Mouse (Mus musculus) skeletal muscle tissue, adult 2 months (tissue): ENCODE measurements at regions not wholly inside any gene's neighbourhood (a gene's known extent, or its start where the extent isn't known, plus 50 kb on each side); places are given as distances from the start of the nearest gene placed in this dataset.

Experiments used
- DNase-seq: peaks from one replicate; pipeline ENCODE4 v3.0.0-alpha.2; 2012; ENCODE audit warnings: low read depth, low spot score

DNA sequence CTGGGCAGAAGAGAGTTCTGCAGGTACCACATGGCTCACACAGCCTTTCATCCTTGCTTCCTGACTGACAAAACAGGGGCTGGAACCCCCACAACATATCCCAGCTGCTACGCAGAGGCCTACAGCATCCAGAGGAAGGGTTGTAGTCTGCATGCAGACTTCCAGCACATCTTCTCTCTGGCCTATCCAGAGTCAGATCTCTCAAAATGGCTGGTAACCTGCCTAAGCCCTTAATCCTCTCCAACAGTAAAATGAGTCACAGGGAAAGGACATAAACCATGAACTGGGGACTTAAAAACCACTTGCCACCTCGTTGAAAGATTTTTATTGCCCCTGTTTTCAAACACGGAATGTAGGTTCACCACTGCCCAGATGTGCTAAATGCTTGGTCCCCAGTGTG, 183.6 kb upstream of the Spred2 start:
- no peak for DNase-seq

DNA sequence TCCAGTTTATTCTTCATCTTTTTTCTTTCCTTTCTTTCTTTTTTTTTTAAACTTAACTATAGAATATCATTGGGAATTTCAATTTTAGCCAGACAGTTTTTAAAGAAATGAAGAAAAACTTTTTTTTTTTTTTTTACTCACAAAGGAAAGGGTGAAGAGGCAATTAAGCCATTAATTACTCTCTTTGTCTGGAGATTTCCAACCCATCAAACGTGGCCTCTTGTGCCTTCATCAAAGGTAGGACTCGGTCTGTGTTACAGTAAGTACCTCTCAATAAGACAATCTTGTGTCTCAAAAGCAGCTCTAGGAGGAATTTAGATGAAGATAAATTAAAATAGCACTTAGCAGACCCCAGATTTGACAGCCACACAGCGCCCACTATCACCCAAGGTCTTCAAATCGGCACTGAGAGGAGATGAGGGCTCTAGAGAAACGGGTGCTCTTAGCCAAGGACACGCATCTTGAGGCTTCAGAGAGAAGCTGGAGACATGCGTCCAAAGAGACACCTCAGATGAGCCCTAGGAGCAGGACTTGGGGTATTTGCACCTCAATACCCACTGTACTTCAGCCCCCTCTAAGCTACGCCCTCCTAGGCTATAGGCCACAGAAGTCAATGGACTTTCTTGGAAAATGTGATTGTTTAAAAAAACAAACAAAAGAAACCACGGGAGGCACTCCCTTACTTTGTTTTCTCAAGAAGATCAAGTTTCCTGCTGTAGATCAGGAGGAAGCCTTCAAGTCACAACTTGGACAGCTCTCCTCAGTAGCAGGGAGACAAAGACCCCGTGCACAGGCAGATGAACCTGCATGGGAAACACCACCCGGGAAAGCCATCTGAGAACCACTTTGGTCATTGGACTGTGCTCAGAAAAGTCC, 176.8 kb upstream of the Spred2 start:
- DNase-seq, result no peak

DNA sequence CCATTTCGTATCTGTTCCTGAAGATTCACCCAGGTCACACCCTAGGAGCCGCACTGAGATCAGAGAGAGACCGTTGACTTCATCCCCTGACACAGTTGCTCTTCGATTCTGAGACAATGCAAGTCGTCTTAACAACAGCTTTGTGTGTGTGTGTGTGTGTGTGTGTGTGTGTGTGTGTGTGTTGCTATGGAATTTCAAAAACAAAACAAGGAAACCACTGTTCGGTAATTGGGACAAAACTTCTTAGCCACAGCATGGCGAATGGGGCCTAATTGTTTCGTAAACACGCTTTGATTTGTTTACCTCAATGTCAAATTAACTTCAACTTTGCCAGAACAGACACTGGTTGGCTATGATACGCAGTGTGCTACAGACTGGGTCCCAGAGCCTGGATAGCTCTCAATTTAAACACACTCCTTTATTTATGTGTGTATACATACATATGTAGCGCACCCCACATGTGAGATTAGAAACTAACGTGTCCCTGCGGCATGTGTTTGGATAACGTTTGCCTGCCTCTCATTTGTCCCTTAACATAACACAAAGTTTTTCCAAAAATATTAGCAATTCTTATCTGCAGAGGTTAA, 176.1 kb upstream of the Spred2 start:
- DNase-seq, result no peak

DNA sequence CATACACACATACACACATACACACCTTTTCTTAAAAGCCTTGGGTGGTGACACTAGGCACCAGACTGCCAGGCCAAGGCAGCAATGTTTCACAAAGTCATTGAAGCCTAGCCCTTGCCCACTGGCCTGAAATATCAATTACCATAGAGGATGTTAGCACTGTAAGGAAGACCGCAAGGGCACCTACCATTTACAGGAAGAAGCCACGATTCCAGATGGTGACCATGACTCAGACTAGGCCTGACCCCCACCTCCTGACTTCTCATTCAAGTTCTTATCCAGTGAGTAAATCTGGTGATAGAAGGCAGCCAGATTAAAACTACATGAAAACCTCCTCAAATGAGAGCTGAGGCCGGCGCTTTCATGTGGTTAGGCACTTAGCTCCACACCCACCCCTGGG, 165.3 kb upstream of the Spred2 start:
- no peak for DNase-seq

DNA sequence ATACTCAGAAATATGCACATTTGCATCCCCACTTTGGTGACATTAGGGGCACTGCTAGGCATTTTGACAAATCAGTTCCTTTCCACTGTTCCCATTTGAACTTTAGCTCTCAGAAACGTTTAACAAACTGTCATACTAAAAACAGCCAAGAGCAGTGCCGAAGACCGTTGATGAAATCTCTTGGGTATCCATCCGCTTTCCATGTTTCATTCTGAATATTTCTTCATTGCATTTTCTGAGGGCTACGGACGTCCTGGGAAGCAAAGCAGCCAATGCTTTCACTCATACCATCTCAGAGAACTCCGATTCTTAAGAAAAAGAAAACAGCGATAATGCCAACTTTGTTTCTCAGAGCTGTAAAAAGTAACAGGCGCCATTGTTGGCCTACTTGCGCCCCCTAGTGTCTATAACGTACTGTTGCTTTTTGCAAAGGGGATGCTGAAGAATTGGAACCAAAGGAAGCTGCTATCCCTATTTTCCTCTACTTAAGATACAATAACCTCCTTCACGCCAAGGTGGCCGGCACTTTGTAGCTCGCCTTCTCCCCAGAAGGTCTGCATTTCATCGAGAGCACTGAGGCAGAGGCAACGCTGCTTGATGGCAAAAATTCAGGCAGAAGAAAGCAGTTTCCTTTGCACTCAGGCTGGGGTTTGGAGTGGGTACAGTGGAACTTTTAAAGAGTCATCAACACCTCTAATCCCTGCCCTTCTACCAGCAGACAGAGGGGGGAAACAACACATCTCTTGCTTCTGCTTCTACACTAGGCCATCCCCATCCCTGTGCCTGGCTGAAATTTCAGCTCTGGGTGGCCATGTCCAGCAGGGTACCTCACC, 163.1 kb upstream of the Spred2 start:
- peak; percentile 49 for DNase-seq

DNA sequence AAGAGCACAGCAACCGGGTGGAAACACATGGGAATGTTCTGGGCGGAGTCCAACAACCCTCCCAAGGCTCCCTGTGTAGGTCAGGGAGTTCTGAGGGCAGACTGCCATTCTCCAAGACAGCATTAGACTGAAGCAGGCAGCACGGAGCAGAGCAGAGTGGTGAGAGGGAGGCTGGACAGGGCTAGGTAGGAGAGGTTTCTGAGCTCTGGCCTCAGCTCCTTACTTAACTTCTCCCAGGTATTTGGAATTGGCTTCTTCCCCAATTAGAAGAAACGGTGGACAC, 162.5 kb upstream of the Spred2 start:
- DNase-seq, result no peak

DNA sequence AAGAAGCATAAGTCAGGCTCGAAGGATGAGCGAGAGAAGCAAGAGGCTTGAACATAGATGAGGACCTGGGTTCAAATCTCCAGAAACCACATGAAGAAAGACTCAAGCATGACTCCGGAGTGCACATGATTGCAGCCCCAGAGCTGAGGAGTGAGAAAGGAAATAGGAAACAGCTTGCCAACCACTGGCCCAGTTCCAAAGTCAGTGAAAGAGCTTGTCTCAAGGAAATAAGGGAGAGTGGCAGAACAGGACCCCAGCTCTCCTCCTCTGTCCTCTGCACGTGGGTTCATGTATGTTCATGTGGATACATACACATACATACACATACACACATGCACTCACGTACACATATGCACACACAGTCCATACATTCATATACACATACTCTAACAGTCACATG, 156.9 kb upstream of the Spred2 start:
- no peak for DNase-seq

DNA sequence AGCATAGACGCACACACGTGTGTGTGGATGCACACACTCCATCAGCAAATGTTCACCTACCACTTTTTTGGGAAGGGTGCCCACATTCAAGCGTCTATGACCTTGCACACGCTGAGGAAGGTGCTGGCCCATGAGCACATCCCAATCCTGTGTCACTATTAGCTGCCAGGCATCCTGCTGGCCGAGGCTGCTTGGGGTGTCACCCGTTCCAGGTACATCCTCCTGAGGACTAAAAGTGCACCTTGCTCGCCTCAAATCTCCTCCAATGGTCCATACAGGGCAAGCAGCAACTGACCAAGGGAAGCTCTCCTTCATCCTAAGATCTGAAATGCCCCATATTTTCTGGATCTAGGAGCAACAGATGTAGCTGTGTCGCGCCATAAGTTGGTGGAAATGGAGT, 156.3 kb upstream of the Spred2 start:
- no peak for DNase-seq

DNA sequence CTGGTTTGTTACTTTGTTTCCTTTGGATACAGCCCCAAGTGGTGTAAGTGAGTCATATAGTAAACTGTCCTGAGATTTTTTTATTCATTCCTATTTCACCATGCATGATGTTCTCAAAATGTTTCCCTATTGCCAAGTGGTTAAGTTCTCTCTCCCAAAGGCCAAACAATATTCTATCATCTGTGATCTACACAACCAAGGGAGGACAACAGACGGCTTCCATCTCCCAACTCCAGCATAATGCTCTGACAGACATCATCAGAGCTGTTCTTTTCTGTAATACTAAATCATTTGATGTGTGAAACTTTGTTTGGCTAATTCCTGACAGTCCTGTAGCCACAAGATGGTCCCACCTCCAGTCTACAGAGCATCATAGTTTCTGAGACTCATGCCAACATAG, 155.2 kb upstream of the Spred2 start:
- DNase-seq, result no peak

DNA sequence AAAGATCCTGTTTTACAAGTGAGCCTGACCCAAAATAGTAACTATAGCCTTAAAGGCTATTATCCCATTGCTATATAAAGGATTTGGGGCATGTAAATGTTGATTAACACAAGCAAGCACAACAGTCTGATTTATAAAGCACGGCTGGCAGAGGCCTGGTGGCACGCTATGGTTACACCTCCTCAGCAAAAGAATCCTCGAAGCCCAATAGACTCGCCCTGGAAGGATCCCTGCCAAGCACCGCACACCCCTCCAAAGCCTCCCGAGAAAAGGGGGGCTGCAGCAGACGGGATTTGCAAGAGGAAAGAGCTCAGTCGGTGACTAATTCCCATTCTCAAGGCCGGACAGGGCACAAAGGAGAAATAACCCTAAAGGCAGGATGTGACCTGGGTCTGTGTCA, 150.2 kb upstream of the Spred2 start:
- DNase-seq, result no peak

DNA sequence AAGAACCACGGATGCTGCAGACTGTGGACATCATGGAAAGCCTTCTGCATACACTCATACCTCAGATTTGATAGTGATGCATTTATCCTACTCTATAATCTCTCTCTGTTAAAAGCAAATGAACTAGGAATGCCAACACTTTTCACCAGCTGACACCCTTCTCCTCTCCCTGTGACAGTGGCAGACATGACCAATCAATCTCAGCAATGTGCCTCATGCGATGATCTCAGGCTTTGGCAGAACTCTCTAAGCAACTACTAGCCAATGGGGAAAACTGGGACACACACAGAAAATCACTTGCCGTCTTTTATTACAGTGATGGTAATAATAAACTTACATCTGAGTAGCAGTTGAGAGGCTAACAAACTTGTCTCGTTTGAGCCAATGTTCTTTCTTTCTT, 148.4 kb upstream of the Spred2 start:
- no peak for DNase-seq

DNA sequence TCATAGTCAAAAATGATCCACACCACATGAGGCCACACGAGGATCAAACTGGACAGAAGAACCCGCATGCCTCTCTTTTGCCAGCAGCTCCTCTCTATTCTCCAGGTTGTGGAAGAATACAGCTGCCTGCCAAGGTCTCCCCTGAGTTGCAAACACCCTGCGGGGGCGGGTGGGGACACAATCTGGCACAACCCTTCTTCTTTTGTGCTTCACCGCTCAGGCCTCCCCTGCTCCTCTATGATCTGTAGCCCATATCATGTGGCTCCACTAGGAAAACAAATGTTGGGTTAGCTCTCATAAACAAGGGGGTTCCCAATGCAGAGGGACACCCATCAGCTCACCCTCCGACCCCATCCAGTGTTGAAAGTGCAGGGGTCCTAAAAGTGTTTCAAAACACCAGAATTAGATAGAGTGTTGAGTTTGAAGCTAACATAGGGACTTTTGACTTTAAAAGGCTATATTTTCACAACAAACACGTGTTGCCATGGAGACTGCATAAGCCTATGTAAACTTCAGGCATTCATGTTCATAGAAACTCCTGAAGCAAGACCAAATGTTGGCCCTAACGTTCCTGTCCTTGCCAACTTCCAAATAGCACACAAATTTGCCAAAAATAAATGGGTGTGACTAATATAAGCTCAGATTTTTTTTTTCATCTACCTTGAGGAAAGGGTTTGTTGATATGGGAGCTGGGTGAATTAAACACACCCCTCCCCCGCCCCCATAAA, 147.5 kb upstream of the Spred2 start:
- no peak for DNase-seq

DNA sequence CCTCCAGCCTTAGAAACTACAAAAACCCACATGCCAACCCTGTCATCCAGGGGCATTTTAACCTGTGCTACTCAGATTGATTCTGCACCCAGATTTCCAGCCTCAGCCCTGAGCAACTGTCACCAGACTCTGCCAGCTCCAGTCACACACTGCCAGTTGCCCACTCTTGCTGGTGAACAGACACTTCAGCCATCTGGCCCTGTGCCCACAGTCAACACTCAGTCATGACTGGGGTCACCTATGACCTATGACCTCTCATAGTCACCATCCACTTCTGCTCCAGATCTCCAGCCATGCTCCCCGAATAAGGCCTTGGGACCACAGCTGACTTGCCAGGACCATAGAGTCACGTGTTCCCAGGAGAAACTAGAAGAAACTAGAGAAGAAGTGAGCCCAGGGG, 146.0 kb upstream of the Spred2 start:
- DNase-seq, result no peak

DNA sequence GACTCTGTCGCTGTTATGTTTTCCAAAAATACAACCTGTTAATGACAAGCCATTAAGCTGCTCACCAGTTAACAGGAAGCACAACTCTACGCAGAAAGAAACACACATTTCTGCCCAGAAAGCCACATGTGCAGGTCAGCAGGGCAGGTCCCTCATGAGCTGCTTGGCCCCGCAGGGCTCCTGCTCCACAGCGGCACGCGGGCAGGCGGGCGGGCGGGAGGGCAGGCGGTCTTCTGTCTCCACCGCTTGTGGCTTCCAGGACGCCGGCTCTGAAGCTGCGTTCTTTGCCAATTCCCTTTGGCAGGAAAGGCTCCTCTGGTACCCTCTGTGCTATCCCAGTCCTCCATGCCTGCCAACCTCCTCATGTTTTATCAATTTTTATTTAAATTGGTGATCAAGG, 139.1 kb upstream of the Spred2 start:
- no peak for DNase-seq

DNA sequence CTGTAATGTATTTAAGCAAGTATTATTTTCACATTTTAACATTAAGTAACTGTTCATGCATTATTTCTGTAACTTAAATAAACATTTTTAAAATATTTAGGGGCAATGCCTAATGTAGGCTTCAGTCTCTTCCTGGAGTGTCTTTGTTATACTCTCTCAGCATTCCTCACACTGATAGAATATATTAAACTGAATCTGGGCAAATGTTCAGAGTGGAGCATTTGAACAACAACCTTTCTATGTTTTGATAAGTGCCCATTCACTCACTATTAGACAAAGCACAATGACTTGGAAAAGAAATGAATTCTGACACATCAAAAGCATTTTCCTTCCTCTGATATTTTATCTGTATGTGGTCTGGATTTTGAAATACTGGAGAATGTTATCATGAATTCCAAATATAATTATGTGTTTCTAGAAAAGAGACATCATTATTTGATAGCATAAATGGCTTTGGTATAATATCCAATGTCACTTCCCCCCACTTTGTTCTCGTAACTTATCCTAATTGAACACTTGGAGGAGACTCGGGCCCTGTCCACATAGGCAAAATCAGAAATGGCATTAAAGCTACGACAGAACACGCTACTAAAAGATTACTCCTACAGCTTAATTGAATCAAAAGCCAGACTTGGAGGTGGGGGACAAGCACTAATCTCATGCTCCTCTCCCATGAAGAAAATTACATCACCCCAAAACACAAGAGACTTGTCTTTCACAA, 127.1 kb upstream of the Spred2 start:
- no peak for DNase-seq

DNA sequence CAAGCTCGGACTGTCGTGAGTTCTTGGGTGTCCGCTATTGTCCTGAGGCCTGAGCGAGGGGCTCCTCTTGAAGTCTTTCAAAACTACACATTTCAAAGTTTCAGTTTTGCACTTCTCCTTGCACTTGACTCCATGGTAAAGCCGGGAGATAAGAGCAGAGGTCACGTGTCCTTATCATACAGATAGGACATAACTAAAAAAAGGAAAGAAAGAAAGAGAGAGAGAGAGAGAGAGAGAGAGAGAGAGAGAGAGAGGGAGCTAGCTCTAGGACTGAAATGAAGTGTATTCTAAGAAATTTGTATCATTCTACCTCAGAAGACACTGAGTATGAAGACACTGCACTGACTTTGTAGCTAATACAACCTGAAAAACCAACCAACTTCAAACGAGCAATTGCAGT, 114.8 kb upstream of the Spred2 start:
- DNase-seq, result no peak

DNA sequence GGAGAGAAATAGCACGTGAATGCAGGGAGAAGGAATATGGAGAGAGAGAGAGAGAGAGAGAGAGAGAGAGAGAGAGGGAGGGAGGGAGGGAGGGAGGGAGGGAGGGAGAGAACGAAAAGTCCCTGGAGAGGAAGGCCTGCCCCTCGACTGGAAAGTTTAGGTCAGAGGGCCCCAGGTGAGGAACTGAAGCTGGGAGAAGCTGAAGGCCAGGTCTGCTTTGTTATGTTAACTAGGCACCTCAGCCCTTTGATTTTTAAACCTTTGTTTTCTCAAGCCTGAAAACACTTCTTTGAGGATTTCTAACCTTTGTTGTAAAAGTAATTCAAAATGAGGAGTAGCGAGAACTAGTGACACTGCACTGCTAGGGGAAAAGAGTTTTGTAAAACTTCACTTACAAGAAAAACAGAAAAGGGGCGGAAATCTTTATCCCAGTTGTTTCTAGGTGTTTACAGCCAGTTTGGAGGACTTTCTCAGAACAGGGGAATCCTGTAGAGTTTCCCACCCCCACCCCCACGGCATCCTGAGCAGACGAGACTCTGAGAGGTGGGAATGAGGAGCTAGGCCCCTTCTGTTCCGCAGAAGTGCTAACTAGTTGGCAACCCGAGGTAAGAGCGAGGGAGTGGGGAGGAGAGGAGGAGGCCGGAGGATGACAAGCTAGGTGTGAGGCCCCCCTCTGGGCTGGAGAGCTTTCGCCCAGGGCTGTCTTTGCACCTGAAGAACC, 112.7 kb upstream of the Spred2 start:
- DNase-seq, result no peak

DNA sequence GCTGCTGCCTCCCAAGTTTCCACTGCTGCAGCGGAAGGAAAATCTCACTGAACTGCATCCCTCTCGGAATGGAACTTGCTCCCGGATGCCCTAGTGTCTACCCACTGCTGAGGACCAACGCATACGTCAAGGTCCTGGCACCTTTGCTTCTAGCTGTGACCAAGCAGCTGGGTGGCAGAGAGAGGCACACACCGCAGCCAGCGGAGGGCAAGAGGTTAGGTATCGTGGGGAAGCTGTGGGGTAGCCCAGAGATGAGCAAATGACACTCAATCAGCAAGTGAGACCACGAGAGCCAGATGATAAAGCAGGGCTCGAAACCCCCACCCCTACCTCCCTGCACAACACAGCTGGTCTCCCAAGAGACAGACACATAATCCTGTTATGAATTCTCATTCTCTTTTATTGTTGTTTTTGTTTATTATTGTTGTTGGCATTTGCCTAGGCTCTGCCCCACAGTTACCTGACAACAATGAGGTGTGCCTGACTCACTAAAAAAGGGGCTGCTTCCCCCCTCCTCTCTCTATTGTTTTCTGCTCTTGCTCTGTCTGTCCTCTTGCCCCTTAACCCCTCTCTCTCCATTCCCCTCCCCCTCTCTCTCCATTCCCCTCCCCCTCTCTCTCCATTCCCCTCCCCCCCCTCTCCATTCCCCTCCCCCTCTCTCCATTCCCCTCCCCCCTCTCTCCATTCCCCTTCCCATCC, 112.0 kb upstream of the Spred2 start:
- no peak for DNase-seq

DNA sequence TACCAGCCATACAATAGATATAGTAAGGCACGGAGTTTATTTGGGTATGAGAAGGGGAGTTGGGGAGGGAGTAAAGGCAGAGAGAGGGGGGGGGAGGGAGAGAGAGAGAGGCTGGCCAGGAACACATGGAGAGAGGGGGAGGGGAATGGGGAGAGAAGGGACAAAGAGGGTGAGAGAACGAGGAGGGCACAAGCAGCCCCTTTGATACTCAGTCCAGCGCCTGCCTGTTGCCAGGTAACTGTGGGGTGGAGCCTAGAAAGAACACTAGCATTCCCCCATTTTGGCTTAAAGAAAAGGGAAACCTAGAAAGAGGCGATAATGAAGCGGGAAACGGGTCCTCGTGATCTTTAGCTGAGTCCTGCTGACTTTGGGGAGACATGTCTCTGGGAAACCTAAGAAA, 110.6 kb upstream of the Spred2 start:
- DNase-seq, result no peak

DNA sequence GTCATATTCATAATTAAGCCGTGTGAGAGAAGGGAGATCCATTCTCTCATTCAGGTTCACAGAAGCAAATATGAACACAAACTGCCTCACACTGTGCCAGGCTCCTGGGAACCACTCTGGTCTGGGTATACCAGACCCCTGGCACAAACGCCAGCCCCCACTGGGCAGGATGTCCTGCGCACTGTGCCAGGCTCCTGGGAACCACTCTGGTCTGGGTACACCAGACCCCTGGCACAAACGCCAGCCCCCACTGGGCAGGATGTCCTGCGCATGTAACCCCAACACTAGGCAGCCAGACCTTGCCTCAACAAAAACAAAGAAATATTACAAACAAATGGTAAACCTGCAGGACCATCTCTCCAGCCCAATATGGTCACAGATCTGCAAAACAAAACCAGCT, 101.2 kb upstream of the Spred2 start:
- DNase-seq, result no peak
